Mouse (Mus musculus): ENCODE data around the gene Pbx1. TPM values are rescaled to one million over a fixed set of nuclear protein-coding genes. Genes with fewer than 3 reads are reported as not detected.

Gene Pbx1
- total and polyA plus RNA-seq, 2 experiments from 2014 or later = 37.6 to 44.4 TPM

- peak overlapping the region; percentile 4; the same call in 1 of the 2 replicates for H3K4me2 ChIP-seq (ENCODE audit: low read depth, low read length)
Measured at GRCm38 (mm10) chr1:168291001-168291642, 140.9 kb downstream of the Pbx1 start.

GRCm38 (mm10) chr1:168290236-168290985 lies 141.7 kb downstream of the Pbx1 start:
- Histone ChIP-seq H3K4me3 (ENCODE audit: low read length) (no peak overlapping the region), H3K4me2 (ENCODE audit: low read depth, low read length) (no peak overlapping the region), H3K27me3 (ENCODE audit: insufficient read depth, low read length) (no peaks in the 10 kb centered on the region), H3K36me3 (ENCODE audit: insufficient read depth, low read length) (no peaks in the 10 kb centered on the region), H3K9ac (replicated peaks; ENCODE audit: low read length) (no peak overlapping the region), H3K9me3 (ENCODE audit: low read length) (no peaks in the 10 kb centered on the region), H3K4me1 (ENCODE audit: insufficient read depth, low read length) (peaks cover 43% of the 10 kb centered on the region), H3K27ac (peak overlapping the region; percentile 55; the same call in 1 of the 2 replicates)
- ATAC-seq (no peak), DNase-seq (ENCODE audit: low spot score) (peak; percentile 30)
- 70% methylated on average over 8 of the region's 8 CpGs for WGBS
- TF ChIP-seq CTCF (IDR thresholded peaks at IDR 0.05; ENCODE audit: low read depth) = no peak

More at GRCm38 (mm10) chr1:168291001-168291642, 140.9 kb downstream of the Pbx1 start:
- Histone ChIP-seq H3K27me3 (ENCODE audit: insufficient read depth, low read length) (no peaks in the 10 kb centered on the region), H3K27ac (peak overlapping the region; percentile 55), H3K9ac (replicated peaks; ENCODE audit: low read length) (no peak overlapping the region), H3K36me3 (ENCODE audit: insufficient read depth, low read length) (no peaks in the 10 kb centered on the region), H3K4me3 (ENCODE audit: low read length) (no peak overlapping the region), H3K9me3 (ENCODE audit: low read length) (no peaks in the 10 kb centered on the region), H3K4me1 (ENCODE audit: insufficient read depth, low read length) (peaks cover 43% of the 10 kb centered on the region)
- WGBS = 31% methylated on average over 11 of the region's 11 CpGs
- peak; percentile 76 for DNase-seq (ENCODE audit: low spot score)
- peak; percentile 80 for ATAC-seq
- TF ChIP-seq CTCF (IDR thresholded peaks at IDR 0.05; ENCODE audit: low read depth) = no peak

GRCm38 (mm10) chr1:168288891-168289545 lies 143.1 kb downstream of the Pbx1 start:
- 47% methylated on average over 10 of the region's 10 CpGs for WGBS
- H3K27me3 ChIP-seq (ENCODE audit: insufficient read depth, low read length) = no peaks in the 10 kb centered on the region
- no peak for TF ChIP-seq CTCF (IDR thresholded peaks at IDR 0.05; ENCODE audit: low read depth)
- H3K4me3 ChIP-seq (ENCODE audit: low read length) = no peak overlapping the region
- no peak for DNase-seq (ENCODE audit: low spot score)
- peaks cover 51% of the 10 kb centered on the region for H3K4me1 ChIP-seq (ENCODE audit: insufficient read depth, low read length)
- H3K36me3 ChIP-seq (ENCODE audit: insufficient read depth, low read length) = no peaks in the 10 kb centered on the region
- peak overlapping the region; percentile 80; the same call in 1 of the 2 replicates for H3K27ac ChIP-seq
- ATAC-seq = no peak
- H3K9ac ChIP-seq (replicated peaks; ENCODE audit: low read length) = no peak overlapping the region; the same call in 1 of the 2 replicates
- no peak overlapping the region for H3K4me2 ChIP-seq (ENCODE audit: low read depth, low read length)
- no peaks in the 10 kb centered on the region for H3K9me3 ChIP-seq (ENCODE audit: low read length)

GRCm38 (mm10) chr1:168287843-168288591 lies 144.1 kb downstream of the Pbx1 start:
- ATAC-seq = peak; percentile 41

GRCm38 (mm10) chr1:168286862-168287650 lies 145.0 kb downstream of the Pbx1 start:
- Histone ChIP-seq H3K4me2 (ENCODE audit: low read depth, low read length) (0 out of 2 replicates have a peak overlapping the region, but pooled peaks have one; percentile 21), H3K27me3 (ENCODE audit: insufficient read depth, low read length) (no peaks in the 10 kb centered on the region), H3K4me1 (ENCODE audit: insufficient read depth, low read length) (peaks cover 53% of the 10 kb centered on the region), H3K36me3 (ENCODE audit: insufficient read depth, low read length) (no peaks in the 10 kb centered on the region), H3K4me3 (ENCODE audit: low read length) (no peak overlapping the region), H3K9ac (replicated peaks; ENCODE audit: low read length) (0 out of 2 replicates have a peak overlapping the region, but pooled peaks have one; percentile 38), H3K27ac (peak overlapping the region; percentile 80), H3K9me3 (ENCODE audit: low read length) (no peaks in the 10 kb centered on the region)
- DNase-seq (ENCODE audit: low spot score) (no peak), ATAC-seq (no peak)
- no peak for TF ChIP-seq CTCF (IDR thresholded peaks at IDR 0.05; ENCODE audit: low read depth)
- WGBS = 14% methylated on average over 2 of the region's 2 CpGs

More at GRCm38 (mm10) chr1:168287843-168288591, 144.1 kb downstream of the Pbx1 start:
- peaks cover 58% of the 10 kb centered on the region for H3K4me1 ChIP-seq (ENCODE audit: insufficient read depth, low read length)
- H3K4me2 ChIP-seq (ENCODE audit: low read depth, low read length) = peak overlapping the region; percentile 21
- H3K36me3 ChIP-seq (ENCODE audit: insufficient read depth, low read length) = no peaks in the 10 kb centered on the region
- peak overlapping the region; percentile 38 for H3K9ac ChIP-seq (replicated peaks; ENCODE audit: low read length)
- no peak for TF ChIP-seq CTCF (IDR thresholded peaks at IDR 0.05; ENCODE audit: low read depth)
- H3K27ac ChIP-seq = peak overlapping the region; percentile 80
- 15% methylated on average over 23 of the region's 23 CpGs for WGBS
- H3K9me3 ChIP-seq (ENCODE audit: low read length) = no peaks in the 10 kb centered on the region
- H3K27me3 ChIP-seq (ENCODE audit: insufficient read depth, low read length) = no peaks in the 10 kb centered on the region
- DNase-seq (ENCODE audit: low spot score) = peak; percentile 59
- no peak overlapping the region for H3K4me3 ChIP-seq (ENCODE audit: low read length)
